Mouse (Mus musculus): ENCODE results near the gene Gucy2f. TPM values are rescaled to one million over a fixed set of nuclear protein-coding genes. Genes with fewer than 3 reads are reported as not detected.
A peak's percentile ranks its signal among the peaks of the same experiment; 100 is the strongest.
"Not testable (repeated sequence)": the region's sequence is repeated elsewhere in the genome, so short reads cannot be mapped to it uniquely, and the experiment has no call there.

The Gucy2f gene
- 0.11 TPM in 1 of 2 replicates, not detected in the other for polyA plus RNA-seq (2014; fragmentation: Nextera tagmentation; extraction: Ambion mirVana)

- no peak for DNase-seq (ENCODE audit: low spot score, missing footprints)
- no peak for ATAC-seq (ENCODE audit: low FRiP score)
- no peak within 1 kb of the TSS for H3K4me3 ChIP-seq (ENCODE audit: low read depth, low read length)
- H3K27ac ChIP-seq (ENCODE audit: low read depth, low read length): no peak within 1 kb of the TSS
- H3K4me2 ChIP-seq: no peak within 1 kb of the TSS
- H3K9ac ChIP-seq (ENCODE audit: low read length): no peak within 1 kb of the TSS
- no peaks in the 10 kb centered on the region for H3K9me3 ChIP-seq (ENCODE audit: control insufficient read depth, low read length)
- WGBS: 28% methylated on average over 5 of the region's 5 CpGs
- H3K36me3 ChIP-seq (ENCODE audit: control insufficient read depth, insufficient read depth, low read length): no peaks in the 10 kb centered on the region
- no peaks in the 10 kb centered on the region for H3K4me1 ChIP-seq (ENCODE audit: control insufficient read depth, insufficient read depth, low read length)
- peaks cover 10% of the 10 kb centered on the region for H3K27me3 ChIP-seq (ENCODE audit: control insufficient read depth, insufficient read depth, low read length)
Measured at GRCm38 (mm10) chrX:142196831-142197230, at the start of gene Gucy2f. Gene Gucy2f, minus strand, starts transcription at chrX:142196931.

- H3K36me3 ChIP-seq (ENCODE audit: control insufficient read depth, insufficient read depth, low read length): no peaks in the 10 kb centered on the region
- no peak overlapping the region for H3K27ac ChIP-seq (ENCODE audit: low read depth, low read length)
- DNase-seq (ENCODE audit: low spot score, missing footprints) (no peak), ATAC-seq (ENCODE audit: low FRiP score) (no peak)
- 85% methylated on average over 5 of the region's 5 CpGs for WGBS
- no peaks in the 10 kb centered on the region for H3K27me3 ChIP-seq (ENCODE audit: control insufficient read depth, insufficient read depth, low read length)
- no peaks in the 10 kb centered on the region for H3K4me1 ChIP-seq (ENCODE audit: control insufficient read depth, insufficient read depth, low read length)
- no peak overlapping the region for H3K4me2 ChIP-seq
- H3K9ac ChIP-seq (ENCODE audit: low read length): no peak overlapping the region
- H3K4me3 ChIP-seq (ENCODE audit: low read depth, low read length): no peak overlapping the region
- no peaks in the 10 kb centered on the region for H3K9me3 ChIP-seq (ENCODE audit: control insufficient read depth, low read length)
Measured at GRCm38 (mm10) chrX:142245682-142246327, 49.1 kb upstream of the Gucy2f start.

GRCm38 (mm10) chrX:142237101-142237500 lies 40.4 kb upstream of the Gucy2f start:
- no peaks in the 10 kb centered on the region for H3K36me3 ChIP-seq (ENCODE audit: control insufficient read depth, insufficient read depth, low read length)
- DNase-seq (ENCODE audit: low spot score, missing footprints) (no peak), ATAC-seq (ENCODE audit: low FRiP score) (no peak)
- H3K4me2 ChIP-seq: no peak overlapping the region
- no peak overlapping the region for H3K27ac ChIP-seq (ENCODE audit: low read depth, low read length)
- H3K4me3 ChIP-seq (ENCODE audit: low read depth, low read length): no peak overlapping the region
- no peak overlapping the region for H3K9ac ChIP-seq (ENCODE audit: low read length)
- H3K27me3 ChIP-seq (ENCODE audit: control insufficient read depth, insufficient read depth, low read length): no peaks in the 10 kb centered on the region; the same call in 1 of the 2 replicates
- WGBS: 43% methylated on average over 2 of the region's 2 CpGs
- no peaks in the 10 kb centered on the region for H3K4me1 ChIP-seq (ENCODE audit: control insufficient read depth, insufficient read depth, low read length)
- no peaks in the 10 kb centered on the region for H3K9me3 ChIP-seq (ENCODE audit: control insufficient read depth, low read length)

GRCm38 (mm10) chrX:142236146-142236545 lies 39.4 kb upstream of the Gucy2f start:
- not testable (repeated sequence) for H3K4me3 ChIP-seq (ENCODE audit: low read depth, low read length); H3K27ac ChIP-seq (ENCODE audit: low read depth, low read length); DNase-seq (ENCODE audit: low spot score, missing footprints); H3K36me3 ChIP-seq (ENCODE audit: control insufficient read depth, insufficient read depth, low read length); H3K4me1 ChIP-seq (ENCODE audit: control insufficient read depth, insufficient read depth, low read length); H3K27me3 ChIP-seq (ENCODE audit: control insufficient read depth, insufficient read depth, low read length); H3K4me2 ChIP-seq; ATAC-seq (ENCODE audit: low FRiP score); H3K9ac ChIP-seq (ENCODE audit: low read length); H3K9me3 ChIP-seq (ENCODE audit: control insufficient read depth, low read length)
- WGBS: 100% methylated on average over 1 of the region's 1 CpGs

- H3K9me3 ChIP-seq (ENCODE audit: control insufficient read depth, low read length): no peaks in the 10 kb centered on the region
Measured at GRCm38 (mm10) chrX:142228769-142229158, 32.0 kb upstream of the Gucy2f start.

GRCm38 (mm10) chrX:142228055-142228768 lies 31.5 kb upstream of the Gucy2f start:
- H3K9ac ChIP-seq (ENCODE audit: low read length): peak overlapping the region; percentile 47; the same call in 1 of the 2 replicates
- DNase-seq (ENCODE audit: low spot score, missing footprints) (peak; percentile 95), ATAC-seq (ENCODE audit: low FRiP score) (peak; percentile 99)
- H3K4me2 ChIP-seq: peak overlapping the region; percentile 38
- 15% methylated on average over 31 of the region's 42 CpGs for WGBS
- H3K4me3 ChIP-seq (ENCODE audit: low read depth, low read length): peak overlapping the region; percentile 37
- H3K4me1 ChIP-seq (ENCODE audit: control insufficient read depth, insufficient read depth, low read length): no peaks in the 10 kb centered on the region
- H3K9me3 ChIP-seq (ENCODE audit: control insufficient read depth, low read length): no peaks in the 10 kb centered on the region
- H3K36me3 ChIP-seq (ENCODE audit: control insufficient read depth, insufficient read depth, low read length): no peaks in the 10 kb centered on the region
- no peaks in the 10 kb centered on the region for H3K27me3 ChIP-seq (ENCODE audit: control insufficient read depth, insufficient read depth, low read length)
- peak overlapping the region; percentile 27; the same call in 1 of the 2 replicates for H3K27ac ChIP-seq (ENCODE audit: low read depth, low read length)

More at GRCm38 (mm10) chrX:142228769-142229158, 32.0 kb upstream of the Gucy2f start:
- H3K4me2 ChIP-seq: peak overlapping the region; percentile 35
- H3K27ac ChIP-seq (ENCODE audit: low read depth, low read length): no peak overlapping the region
- no peak for DNase-seq (ENCODE audit: low spot score, missing footprints)
- H3K27me3 ChIP-seq (ENCODE audit: control insufficient read depth, insufficient read depth, low read length): no peaks in the 10 kb centered on the region
- H3K9ac ChIP-seq (ENCODE audit: low read length): peak overlapping the region; percentile 12; the same call in 1 of the 2 replicates
- 50% methylated on average over 7 of the region's 7 CpGs for WGBS
- H3K4me3 ChIP-seq (ENCODE audit: low read depth, low read length): peak overlapping the region; percentile 37
- H3K4me1 ChIP-seq (ENCODE audit: control insufficient read depth, insufficient read depth, low read length): no peaks in the 10 kb centered on the region
- no peaks in the 10 kb centered on the region for H3K36me3 ChIP-seq (ENCODE audit: control insufficient read depth, insufficient read depth, low read length)
- ATAC-seq (ENCODE audit: low FRiP score): 0 out of 2 replicates have a peak, but pooled peaks have one; percentile 17

GRCm38 (mm10) chrX:142227398-142228054 lies 30.8 kb upstream of the Gucy2f start:
- WGBS: 25% methylated on average over 15 of the region's 15 CpGs
- Histone ChIP-seq H3K27ac (ENCODE audit: low read depth, low read length) (0 out of 2 replicates have a peak overlapping the region, but pooled peaks have one; percentile 27), H3K9ac (ENCODE audit: low read length) (peak overlapping the region; percentile 47; the same call in 1 of the 2 replicates), H3K4me2 (peak overlapping the region; percentile 38), H3K27me3 (ENCODE audit: control insufficient read depth, insufficient read depth, low read length) (no peaks in the 10 kb centered on the region), H3K9me3 (ENCODE audit: control insufficient read depth, low read length) (no peaks in the 10 kb centered on the region), H3K4me1 (ENCODE audit: control insufficient read depth, insufficient read depth, low read length) (no peaks in the 10 kb centered on the region), H3K36me3 (ENCODE audit: control insufficient read depth, insufficient read depth, low read length) (no peaks in the 10 kb centered on the region), H3K4me3 (ENCODE audit: low read depth, low read length) (peak overlapping the region; percentile 37)
- DNase-seq (ENCODE audit: low spot score, missing footprints) (peak; percentile 87), ATAC-seq (ENCODE audit: low FRiP score) (peak; percentile 39)

- H3K27ac ChIP-seq (ENCODE audit: low read depth, low read length): no peak within 1 kb of the TSS
Measured at GRCm38 (mm10) chrX:142226542-142226941, 29.8 kb upstream of the Gucy2f start, which contains the start of gene Nxt2. Gene Nxt2, plus strand, starts transcription at chrX:142226770.

More at GRCm38 (mm10) chrX:142226542-142226941, 29.8 kb upstream of the Gucy2f start, which contains the start of gene Nxt2:
- Histone ChIP-seq H3K4me2 (peak within 1 kb of the TSS; percentile 38), H3K27me3 (ENCODE audit: control insufficient read depth, insufficient read depth, low read length) (no peaks in the 10 kb centered on the region), H3K9ac (ENCODE audit: low read length) (no peak within 1 kb of the TSS), H3K4me3 (ENCODE audit: low read depth, low read length) (peak within 1 kb of the TSS; percentile 37), H3K4me1 (ENCODE audit: control insufficient read depth, insufficient read depth, low read length) (no peaks in the 10 kb centered on the region), H3K9me3 (ENCODE audit: control insufficient read depth, low read length) (no peaks in the 10 kb centered on the region), H3K36me3 (ENCODE audit: control insufficient read depth, insufficient read depth, low read length) (no peaks in the 10 kb centered on the region)
- no peak for DNase-seq (ENCODE audit: low spot score, missing footprints)
- ATAC-seq (ENCODE audit: low FRiP score): no peak
- WGBS: 90% methylated on average over 14 of the region's 14 CpGs

All from midbrain, embryonic 11.5 days (tissue).